Mouse (Mus musculus) stomach, postnatal 0 days (tissue): ENCODE measurements at regions not wholly inside any gene's neighbourhood (a gene's known extent, or its start where the extent isn't known, plus 50 kb on each side); places are given as distances from the start of the nearest gene placed in this dataset.

Experiments
- CTCF ChIP-seq: IDR thresholded peaks from 2 replicates; pipeline ENCODE4 v1.5.1; 2016; ENCODE audit warnings: antibody characterized with exemption, low read depth, mild to moderate bottlenecking, moderate library complexity
- EP300 ChIP-seq: optimal IDR thresholded peaks from 2 replicates; pipeline ENCODE3; 2016; ENCODE audit warnings: antibody characterized with exemption

- TF ChIP-seq CTCF = no peak
- no peak for TF ChIP-seq EP300
Measured at GRCm38 (mm10) chr2:167767371-167767770, 77.7 kb upstream of the Tmem189 start.
